Mouse (Mus musculus): ENCODE data around the gene Asic2.

Gene Asic2

GRCm38 (mm10) chr11:81187851-81188250 is 780.4 kb downstream of the Asic2 start:
- no peak for DNase-seq (ENCODE audit: low spot score)

- DNase-seq (ENCODE audit: low spot score): no peak
Observed at GRCm38 (mm10) chr11:81184721-81185120, 783.5 kb downstream of the Asic2 start.

GRCm38 (mm10) chr11:81164890-81165289 is 803.4 kb downstream of the Asic2 start:
- no peak for DNase-seq (ENCODE audit: low spot score)

DNA sequence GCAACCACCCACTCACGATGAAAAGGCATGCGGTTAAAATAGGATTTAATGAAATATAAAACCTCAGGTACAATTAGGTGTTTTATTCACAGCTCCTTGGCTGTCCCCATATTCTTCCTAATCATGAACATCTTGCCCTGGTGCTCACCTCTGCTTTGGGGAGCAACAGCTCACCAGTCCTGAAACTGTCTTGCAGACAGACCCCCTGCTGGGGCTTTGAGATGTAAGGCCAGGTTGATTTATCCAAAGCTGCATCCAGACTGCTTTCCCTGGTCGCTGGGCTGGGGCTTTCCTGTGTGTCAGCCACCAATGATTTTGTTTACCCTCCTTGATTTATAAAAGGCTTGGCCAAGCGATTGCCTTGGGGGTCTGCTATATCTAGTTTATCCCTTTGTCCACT is 805.2 kb downstream of the Asic2 start:
- DNase-seq (ENCODE audit: low spot score): no peak

GRCm38 (mm10) chr11:81153841-81154240 is 814.4 kb downstream of the Asic2 start:
- DNase-seq (ENCODE audit: low spot score): no peak

- DNase-seq (ENCODE audit: low spot score): no peak
Observed at GRCm38 (mm10) chr11:81153161-81153840, 815.0 kb downstream of the Asic2 start.

DNA sequence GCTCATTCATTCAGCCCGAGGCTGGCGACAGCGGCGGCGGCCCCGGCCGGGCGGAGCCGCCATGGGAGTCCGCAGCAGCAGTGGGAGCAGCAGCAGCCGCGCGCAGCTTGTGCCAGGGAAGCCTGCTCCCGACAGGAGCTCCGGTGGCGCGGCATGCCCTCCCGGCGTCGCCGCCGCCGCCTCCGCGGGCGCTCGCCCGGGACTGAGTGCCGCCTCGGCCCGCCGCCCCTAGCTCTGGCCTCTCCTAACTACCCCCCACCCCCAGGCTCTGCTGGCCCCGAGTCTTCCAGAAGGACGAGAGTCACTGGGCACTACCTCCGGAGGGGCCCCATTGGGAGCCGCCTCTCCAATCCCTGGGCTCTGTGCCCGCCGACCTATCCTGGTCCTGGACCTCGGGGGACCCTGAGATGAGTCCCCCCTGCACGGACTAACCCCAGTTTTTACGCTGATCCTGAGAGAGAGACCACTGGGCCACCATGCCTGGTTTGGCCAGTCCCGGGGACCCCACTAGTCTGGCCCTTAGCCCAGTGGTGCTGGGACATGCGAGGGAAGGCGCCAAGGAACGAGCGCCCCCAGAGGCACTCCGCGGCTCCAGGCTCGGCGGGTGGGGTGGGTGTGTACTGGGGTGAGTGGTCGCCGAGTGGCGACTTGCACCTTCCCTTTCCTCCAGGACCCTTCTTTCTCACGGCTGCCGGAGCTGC is 815.6 kb downstream of the Asic2 start:
- no peak for DNase-seq (ENCODE audit: low spot score)

DNA sequence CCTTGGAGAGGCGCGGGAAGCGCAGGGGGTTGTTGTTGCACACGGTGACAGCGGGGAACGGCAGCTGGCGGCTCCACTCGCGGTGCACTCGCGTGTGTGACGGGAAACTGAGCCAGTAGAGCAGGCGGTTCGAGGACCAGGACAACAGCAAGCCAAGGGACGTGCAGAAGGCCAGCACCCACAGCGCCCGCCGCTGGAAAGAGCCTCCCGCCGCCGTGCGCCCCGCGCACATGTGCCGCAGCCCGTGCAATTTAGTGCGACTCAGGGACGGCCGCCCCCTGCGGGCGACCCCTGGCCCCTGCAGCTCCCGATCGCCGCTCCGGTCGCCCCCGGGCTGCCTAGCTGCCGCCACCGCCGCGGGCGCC is 816.3 kb downstream of the Asic2 start:
- no peak for DNase-seq (ENCODE audit: low spot score)

DNA sequence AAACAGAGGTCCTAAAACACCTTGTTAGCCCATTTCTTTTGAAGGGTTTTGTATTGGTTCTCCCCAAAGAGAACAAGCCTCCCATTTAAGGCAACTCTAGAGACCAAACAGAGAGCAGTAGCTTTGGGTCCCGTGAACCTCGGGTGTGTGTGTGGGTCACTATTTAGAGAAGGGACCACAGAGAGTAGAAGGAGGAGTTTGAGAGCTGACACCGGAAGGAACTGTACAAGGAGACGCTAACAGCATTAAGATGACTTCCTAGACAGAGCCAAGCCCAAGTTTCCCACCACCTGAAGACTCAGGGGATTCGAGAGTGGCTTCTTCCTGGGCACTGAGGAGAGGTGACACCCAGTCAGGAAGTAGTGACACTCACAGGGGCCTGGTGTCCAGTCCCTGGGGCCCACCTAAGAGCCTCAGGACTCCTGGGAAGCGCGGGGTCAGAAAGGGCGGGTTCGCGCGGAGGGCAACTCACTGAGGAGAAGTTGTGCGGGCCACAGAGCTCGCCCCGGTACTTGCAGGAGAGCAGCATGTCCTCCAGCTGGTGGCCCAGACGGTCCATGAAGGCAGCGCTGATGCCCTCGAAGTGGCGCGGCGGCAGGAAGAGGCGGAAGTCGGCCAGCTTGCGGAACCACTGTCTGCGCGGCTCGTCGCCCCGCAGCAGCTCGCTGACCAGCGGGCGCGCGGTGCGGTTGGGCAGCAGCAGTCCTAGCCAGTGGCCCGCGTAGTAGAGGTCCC is 816.8 kb downstream of the Asic2 start:
- DNase-seq (ENCODE audit: low spot score): no peak

DNA sequence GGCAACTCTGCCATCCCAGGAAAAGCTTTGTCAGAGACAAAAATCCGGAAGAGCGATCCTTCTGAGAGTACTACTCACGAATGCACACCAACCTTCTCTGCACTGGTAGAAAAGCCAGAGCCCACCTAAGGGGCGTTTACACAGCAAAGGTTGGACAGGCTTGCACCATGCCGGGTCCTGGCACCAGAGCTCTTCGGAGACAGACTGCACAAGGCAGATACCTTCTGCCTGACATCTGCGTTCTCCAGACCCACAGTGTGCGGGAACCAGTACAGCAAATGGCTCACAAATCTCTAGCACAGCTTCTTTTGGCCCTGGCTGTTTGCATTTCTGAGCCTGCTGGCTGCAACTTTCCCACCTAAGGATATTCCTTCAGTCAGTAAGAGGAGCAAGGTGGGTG is 817.6 kb downstream of the Asic2 start:
- no peak for DNase-seq (ENCODE audit: low spot score)

DNA sequence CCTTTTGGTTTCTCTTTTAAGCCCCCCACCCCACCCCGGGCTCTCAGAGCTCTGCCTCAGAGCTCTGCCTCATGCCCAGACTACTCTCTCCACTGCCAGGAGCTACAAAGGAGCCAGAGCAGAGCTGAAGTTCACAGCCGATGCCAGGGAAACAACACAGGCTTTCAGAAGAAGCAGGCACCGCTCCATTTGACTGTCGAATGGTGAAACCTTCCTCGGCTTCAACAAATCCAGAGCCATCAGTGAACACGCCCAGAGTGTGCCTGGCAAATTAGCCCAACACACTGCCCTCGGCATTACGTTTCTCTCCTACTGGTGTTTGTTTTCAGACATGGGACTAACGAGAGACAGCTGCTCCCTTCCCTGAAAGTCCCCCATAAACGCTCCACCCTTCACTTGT is 819.8 kb downstream of the Asic2 start:
- DNase-seq (ENCODE audit: low spot score): no peak

DNA sequence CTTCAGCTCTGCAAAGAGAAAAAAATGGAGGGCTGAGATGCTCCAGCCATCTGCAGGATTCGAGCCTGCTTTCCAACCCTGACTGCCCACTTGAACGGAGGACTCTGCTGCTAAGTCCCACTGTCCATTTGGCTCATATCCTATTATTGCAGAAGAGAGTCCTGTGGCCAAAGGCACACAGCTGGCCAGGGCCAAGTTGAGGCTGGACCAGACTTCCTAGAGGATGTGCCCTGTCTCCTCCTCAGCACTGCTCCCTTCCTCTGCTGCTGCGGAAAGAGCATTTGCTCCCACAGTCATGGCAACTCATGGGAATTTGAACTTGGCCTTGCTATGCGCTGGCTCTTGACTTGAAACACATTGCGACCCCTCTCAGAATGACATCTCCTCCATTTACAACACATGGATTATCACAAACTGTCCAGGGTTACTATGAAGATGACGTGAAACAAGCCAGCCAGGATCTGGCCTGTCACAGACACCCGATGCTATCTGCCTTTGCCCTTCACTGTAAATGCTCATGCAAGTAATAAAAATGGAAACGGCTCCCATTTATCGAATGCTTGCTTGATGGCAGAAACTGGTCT is 821.6 kb downstream of the Asic2 start:
- no peak for DNase-seq (ENCODE audit: low spot score)

DNA sequence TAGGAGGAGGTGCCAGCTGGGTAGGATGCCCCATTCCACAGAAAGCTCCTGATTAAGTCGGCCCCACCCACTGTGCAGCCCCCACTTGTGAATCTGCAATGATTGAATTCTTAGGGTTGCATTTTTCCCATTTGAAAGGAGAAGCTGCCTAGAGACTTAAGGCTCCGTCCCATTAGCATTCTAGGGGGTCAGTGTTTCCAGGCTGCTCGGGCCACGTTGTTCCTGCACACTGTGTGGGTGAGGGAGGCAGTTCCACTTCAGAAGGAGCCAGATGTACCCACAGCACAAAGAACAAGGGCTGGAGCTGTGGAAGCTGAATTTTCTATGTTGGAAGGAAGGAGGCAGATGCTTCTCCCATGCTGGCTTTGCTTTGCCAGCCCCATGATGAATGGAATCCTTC is 833.1 kb downstream of the Asic2 start:
- DNase-seq (ENCODE audit: low spot score): no peak

DNA sequence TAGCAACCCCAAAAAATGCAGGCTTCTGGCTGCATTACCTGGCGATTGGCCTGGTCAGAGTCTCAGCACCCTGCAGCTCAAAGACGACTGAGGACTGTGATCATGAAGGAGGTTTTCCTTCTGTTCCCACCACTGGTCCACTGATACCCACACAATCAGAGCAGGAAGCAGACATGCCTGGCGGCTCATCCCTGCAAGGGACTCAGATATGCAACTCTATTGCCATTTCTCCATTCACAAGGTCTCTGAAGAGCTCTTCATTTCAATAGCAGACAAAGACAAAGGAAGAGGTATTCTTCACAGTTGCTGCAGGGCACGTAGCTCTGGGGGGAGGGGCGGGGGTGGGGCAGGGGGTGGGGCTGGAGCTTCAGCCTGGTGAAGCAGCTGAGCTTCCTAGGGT is 834.3 kb downstream of the Asic2 start:
- DNase-seq (ENCODE audit: low spot score): no peak

- no peak for DNase-seq (ENCODE audit: low spot score)
Observed at GRCm38 (mm10) chr11:81132669-81133068, 835.6 kb downstream of the Asic2 start.

GRCm38 (mm10) chr11:81124363-81124762 is 843.9 kb downstream of the Asic2 start:
- no peak for DNase-seq (ENCODE audit: low spot score)

DNA sequence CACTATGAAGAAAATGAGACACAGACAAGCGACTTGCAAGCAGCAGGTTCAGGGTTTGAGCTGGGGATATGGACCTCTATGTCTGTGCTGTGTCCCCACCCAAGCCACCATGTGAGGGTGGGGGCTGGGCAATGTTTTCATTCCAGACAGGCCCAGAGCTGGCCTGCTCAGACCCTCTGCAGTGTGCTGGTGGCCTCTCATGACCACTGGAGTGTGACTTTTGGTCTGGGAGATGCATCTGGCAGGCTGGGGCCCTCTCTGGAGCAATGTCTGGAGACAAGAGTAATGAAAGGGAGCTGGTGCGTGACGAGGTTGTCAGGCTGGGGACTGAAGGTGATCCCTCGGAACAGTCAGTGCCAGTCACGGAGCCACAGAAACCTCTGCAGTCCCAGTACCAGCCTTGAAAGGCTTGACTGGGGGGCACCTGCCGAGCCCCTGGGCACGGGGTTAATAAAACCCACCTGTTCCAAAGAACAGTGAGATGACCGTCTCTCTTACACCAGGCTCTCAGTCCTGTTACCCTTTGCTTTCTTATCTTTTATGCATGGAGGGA is 848.2 kb downstream of the Asic2 start:
- no peak for DNase-seq (ENCODE audit: low spot score)

DNA sequence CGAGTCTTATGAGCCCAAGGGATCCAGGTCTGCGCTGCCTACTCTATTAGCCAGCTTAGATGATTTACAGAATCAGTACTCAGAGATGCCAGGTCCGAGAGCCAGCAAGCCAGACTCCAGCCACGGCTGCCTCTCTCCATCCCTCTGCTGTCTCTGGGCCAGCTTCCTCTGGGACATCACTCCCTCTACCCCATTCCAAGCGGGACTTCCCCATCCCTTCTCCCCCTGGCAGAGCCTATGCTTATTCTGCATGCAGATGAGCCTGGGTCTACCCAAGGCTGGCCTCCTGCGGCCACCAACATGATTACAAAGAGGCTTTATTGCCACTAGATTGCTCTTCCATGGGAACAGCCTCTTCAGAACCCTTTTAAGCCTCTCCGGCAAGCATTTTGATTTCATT is 850.2 kb downstream of the Asic2 start:
- no peak for DNase-seq (ENCODE audit: low spot score)

DNA sequence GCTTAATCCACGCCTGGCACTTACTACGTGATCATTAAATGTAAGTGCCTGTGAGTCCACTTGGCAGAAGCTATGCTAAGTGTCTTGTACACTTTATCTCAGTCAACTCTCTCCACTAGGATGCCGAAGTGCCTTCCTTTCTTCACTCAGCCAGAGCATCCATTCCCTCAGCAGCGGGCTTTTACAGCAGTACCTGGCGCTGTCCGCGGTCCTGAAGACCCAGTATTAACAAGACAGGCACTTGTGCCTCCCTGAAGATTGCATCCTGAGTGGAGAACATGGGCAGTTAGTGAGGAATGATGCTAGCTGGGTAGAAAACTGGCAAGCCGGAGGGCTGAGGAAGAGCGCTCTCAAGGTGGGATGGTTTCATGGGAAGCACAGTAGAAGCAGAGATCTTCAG is 852.6 kb downstream of the Asic2 start:
- no peak for DNase-seq (ENCODE audit: low spot score)

DNA sequence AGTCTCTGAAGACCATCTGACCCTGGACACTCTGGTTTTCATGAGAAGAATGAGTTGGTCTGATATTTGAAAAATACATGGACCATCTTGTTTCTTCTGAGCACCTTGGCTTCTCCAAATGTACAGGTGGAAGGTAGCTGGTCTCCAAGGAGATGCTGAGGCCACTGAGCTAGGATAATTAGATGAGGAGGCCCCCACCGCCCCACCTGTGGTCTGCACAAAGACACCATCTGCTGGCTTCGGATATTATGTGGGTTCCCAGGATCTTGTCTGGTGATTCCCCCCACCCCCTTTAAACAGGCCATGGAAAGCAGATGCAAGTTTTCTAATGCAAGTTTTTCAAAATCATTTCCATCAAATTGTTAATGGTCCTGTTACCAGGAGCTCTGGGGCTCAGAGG is 856.6 kb downstream of the Asic2 start:
- no peak for DNase-seq (ENCODE audit: low spot score)

GRCm38 (mm10) chr11:81110049-81110448 is 858.2 kb downstream of the Asic2 start:
- DNase-seq (ENCODE audit: low spot score): no peak

GRCm38 (mm10) chr11:81106949-81107348 is 861.3 kb downstream of the Asic2 start:
- no peak for DNase-seq (ENCODE audit: low spot score)

DNA sequence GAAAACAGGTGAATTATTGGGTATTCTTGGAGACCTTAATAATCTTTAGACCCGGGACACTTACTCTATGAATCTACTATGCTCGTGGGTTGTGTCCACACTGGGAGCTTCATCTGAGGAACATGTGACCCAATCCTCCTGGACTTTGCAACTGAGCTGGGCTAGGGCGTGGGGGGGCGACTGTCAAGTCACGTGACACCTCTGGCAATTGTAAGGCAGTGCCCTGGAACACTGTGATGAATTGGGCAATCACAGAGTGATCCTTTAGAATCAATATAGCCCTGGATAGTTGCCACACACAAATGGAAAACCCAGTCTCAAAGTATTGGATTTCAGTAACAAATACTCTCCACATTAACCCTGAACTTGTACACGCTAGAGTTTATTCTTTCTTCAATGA is 867.4 kb downstream of the Asic2 start:
- DNase-seq (ENCODE audit: low spot score): no peak

Measured in spleen, adult 12 weeks (tissue).